Mouse (Mus musculus): ENCODE results near the gene Slc35f6. TPM values are rescaled to one million over a fixed set of nuclear protein-coding genes. Genes with fewer than 3 reads are reported as not detected.

Slc35f6 gene
- polyA plus RNA-seq, 1 experiment: 33.1 TPM

- Histone ChIP-seq H3K4me3 (no peak overlapping the region), H3K4me2 (ENCODE audit: low read depth) (no peak overlapping the region), H3K36me3 (ENCODE audit: control insufficient read depth, insufficient read depth) (no peaks in the 10 kb centered on the region), H3K27me3 (ENCODE audit: control insufficient read depth, insufficient read depth, insufficient read length) (peaks cover 49% of the 10 kb centered on the region), H3ac (ENCODE audit: control insufficient read depth, insufficient read length) (no peak overlapping the region), H3K79me2 (ENCODE audit: control insufficient read depth, insufficient read depth) (no peaks in the 10 kb centered on the region)
- TF ChIP-seq E2F4 (IDR thresholded peaks at IDR 0.05; ENCODE audit: insufficient read depth) (no peak), SRF (IDR thresholded peaks at IDR 0.05; ENCODE audit: control insufficient read depth, insufficient read length, low read depth) (no peak), TCF3 (IDR thresholded peaks at IDR 0.05; ENCODE audit: insufficient read length, low read depth) (no peak), POLR2A (IDR thresholded peaks at IDR 0.05; ENCODE audit: insufficient read length, low read depth) (no peak), CEBPB (IDR thresholded peaks at IDR 0.05; ENCODE audit: insufficient read depth, poor library complexity, severe bottlenecking) (no peak), MYOG (IDR thresholded peaks at IDR 0.05; ENCODE audit: control insufficient read depth in 1 of 3, insufficient read depth in 1 of 3, insufficient read length in 2 of 3, low read depth in 2 of 3) (no peak), MYOD1 (IDR thresholded peaks at IDR 0.05; ENCODE audit: control insufficient read depth in 1 of 3, insufficient read length in 2 of 3, low read depth in 2 of 3) (no peak)
Measured at GRCm38 (mm10) chr5:30621844-30622176, 25.9 kb upstream of the Slc35f6 start.

GRCm38 (mm10) chr5:30622177-30622840, 25.4 kb upstream of the Slc35f6 start:
- no peaks in the 10 kb centered on the region for H3K36me3 ChIP-seq (ENCODE audit: control insufficient read depth, insufficient read depth)
- H3K4me2 ChIP-seq (ENCODE audit: low read depth): no peak overlapping the region
- H3K4me3 ChIP-seq: no peak overlapping the region
- peaks cover 51% of the 10 kb centered on the region for H3K27me3 ChIP-seq (ENCODE audit: control insufficient read depth, insufficient read depth, insufficient read length)
- no peak overlapping the region for H3ac ChIP-seq (ENCODE audit: control insufficient read depth, insufficient read length)
- no peaks in the 10 kb centered on the region for H3K79me2 ChIP-seq (ENCODE audit: control insufficient read depth, insufficient read depth)
- TF ChIP-seq POLR2A (IDR thresholded peaks at IDR 0.05; ENCODE audit: insufficient read length, low read depth) (no peak), USF1 (IDR thresholded peaks at IDR 0.05; ENCODE audit: low read depth) (no peak), MYOG (IDR thresholded peaks at IDR 0.05; ENCODE audit: control insufficient read depth in 1 of 3, insufficient read depth in 1 of 3, insufficient read length in 2 of 3, low read depth in 2 of 3) (no peak), TCF12 (IDR thresholded peaks at IDR 0.05; ENCODE audit: insufficient read depth, poor library complexity, severe bottlenecking) (no peak), POLR2AphosphoS2 (IDR thresholded peaks at IDR 0.05; ENCODE audit: insufficient read length, low read depth) (no peak), MAX (IDR thresholded peaks at IDR 0.05; ENCODE audit: low read depth) (no peak), CEBPB (IDR thresholded peaks at IDR 0.05; ENCODE audit: insufficient read depth, poor library complexity, severe bottlenecking) (no peak), REST (IDR thresholded peaks at IDR 0.05; ENCODE audit: insufficient read depth, insufficient read length) (no peak), E2F4 (IDR thresholded peaks at IDR 0.05; ENCODE audit: insufficient read depth) (no peak), SRF (IDR thresholded peaks at IDR 0.05; ENCODE audit: control insufficient read depth, insufficient read length, low read depth) (no peak), MYOD1 (IDR thresholded peaks at IDR 0.05; ENCODE audit: control insufficient read depth in 1 of 3, insufficient read length in 2 of 3, low read depth in 2 of 3) (no peak), TCF3 (IDR thresholded peaks at IDR 0.05; ENCODE audit: insufficient read length, low read depth) (no peak)

- H3K79me2 ChIP-seq (ENCODE audit: control insufficient read depth, insufficient read depth): no peaks in the 10 kb centered on the region
- no peak overlapping the region for H3ac ChIP-seq (ENCODE audit: control insufficient read depth, insufficient read length)
- no peaks in the 10 kb centered on the region for H3K36me3 ChIP-seq (ENCODE audit: control insufficient read depth, insufficient read depth)
- no peak overlapping the region for H3K4me2 ChIP-seq (ENCODE audit: low read depth)
- H3K27me3 ChIP-seq (ENCODE audit: control insufficient read depth, insufficient read depth, insufficient read length): peaks cover 50% of the 10 kb centered on the region
- H3K4me3 ChIP-seq: no peak overlapping the region
- TF ChIP-seq POLR2AphosphoS2 (IDR thresholded peaks at IDR 0.05; ENCODE audit: insufficient read length, low read depth): no peak
- TF ChIP-seq POLR2A (IDR thresholded peaks at IDR 0.05; ENCODE audit: insufficient read length, low read depth): no peak
- no peak for TF ChIP-seq MYOD1 (IDR thresholded peaks at IDR 0.05; ENCODE audit: control insufficient read depth in 1 of 3, insufficient read length in 2 of 3, low read depth in 2 of 3)
- no peak for TF ChIP-seq SRF (IDR thresholded peaks at IDR 0.05; ENCODE audit: control insufficient read depth, insufficient read length, low read depth)
- TF ChIP-seq USF1 (IDR thresholded peaks at IDR 0.05; ENCODE audit: low read depth): no peak
- TF ChIP-seq REST (IDR thresholded peaks at IDR 0.05; ENCODE audit: insufficient read depth, insufficient read length): no peak
- TF ChIP-seq TCF12 (IDR thresholded peaks at IDR 0.05; ENCODE audit: insufficient read depth, poor library complexity, severe bottlenecking): no peak
Measured at GRCm38 (mm10) chr5:30622841-30623185, 24.9 kb upstream of the Slc35f6 start.

- TF ChIP-seq SRF (IDR thresholded peaks at IDR 0.05; ENCODE audit: control insufficient read depth, insufficient read length, low read depth) (no peak), MYOG (IDR thresholded peaks at IDR 0.05; ENCODE audit: control insufficient read depth in 1 of 3, insufficient read depth in 1 of 3, insufficient read length in 2 of 3, low read depth in 2 of 3) (no peak), USF1 (IDR thresholded peaks at IDR 0.05; ENCODE audit: low read depth) (no peak), POLR2AphosphoS2 (IDR thresholded peaks at IDR 0.05; ENCODE audit: insufficient read length, low read depth) (no peak), TCF12 (IDR thresholded peaks at IDR 0.05; ENCODE audit: insufficient read depth, poor library complexity, severe bottlenecking) (no peak), E2F4 (IDR thresholded peaks at IDR 0.05; ENCODE audit: insufficient read depth) (no peak), MYOD1 (IDR thresholded peaks at IDR 0.05; ENCODE audit: control insufficient read depth in 1 of 3, insufficient read length in 2 of 3, low read depth in 2 of 3) (no peak), MAX (IDR thresholded peaks at IDR 0.05; ENCODE audit: low read depth) (no peak), CEBPB (IDR thresholded peaks at IDR 0.05; ENCODE audit: insufficient read depth, poor library complexity, severe bottlenecking) (no peak), POLR2A (IDR thresholded peaks at IDR 0.05; ENCODE audit: insufficient read length, low read depth) (no peak), REST (IDR thresholded peaks at IDR 0.05; ENCODE audit: insufficient read depth, insufficient read length) (no peak), TCF3 (IDR thresholded peaks at IDR 0.05; ENCODE audit: insufficient read length, low read depth) (no peak)
- no peak overlapping the region for H3K4me2 ChIP-seq (ENCODE audit: low read depth)
- H3K27me3 ChIP-seq (ENCODE audit: control insufficient read depth, insufficient read depth, insufficient read length): peaks cover 50% of the 10 kb centered on the region
- H3K36me3 ChIP-seq (ENCODE audit: control insufficient read depth, insufficient read depth): no peaks in the 10 kb centered on the region
- no peak overlapping the region for H3ac ChIP-seq (ENCODE audit: control insufficient read depth, insufficient read length)
- H3K79me2 ChIP-seq (ENCODE audit: control insufficient read depth, insufficient read depth): no peaks in the 10 kb centered on the region
- no peak overlapping the region for H3K4me3 ChIP-seq
Measured at GRCm38 (mm10) chr5:30623380-30623779, 24.4 kb upstream of the Slc35f6 start.

GRCm38 (mm10) chr5:30624311-30624710, 23.4 kb upstream of the Slc35f6 start:
- H3K4me2 ChIP-seq (ENCODE audit: low read depth): no peak overlapping the region
- no peak overlapping the region for H3K4me3 ChIP-seq
- H3K27me3 ChIP-seq (ENCODE audit: control insufficient read depth, insufficient read depth, insufficient read length): peaks cover 51% of the 10 kb centered on the region
- H3ac ChIP-seq (ENCODE audit: control insufficient read depth, insufficient read length): no peak overlapping the region
- H3K36me3 ChIP-seq (ENCODE audit: control insufficient read depth, insufficient read depth): no peaks in the 10 kb centered on the region
- TF ChIP-seq SRF (IDR thresholded peaks at IDR 0.05; ENCODE audit: control insufficient read depth, insufficient read length, low read depth) (no peak), MYOG (IDR thresholded peaks at IDR 0.05; ENCODE audit: control insufficient read depth in 1 of 3, insufficient read depth in 1 of 3, insufficient read length in 2 of 3, low read depth in 2 of 3) (no peak), MYOD1 (IDR thresholded peaks at IDR 0.05; ENCODE audit: control insufficient read depth in 1 of 3, insufficient read length in 2 of 3, low read depth in 2 of 3) (no peak), USF1 (IDR thresholded peaks at IDR 0.05; ENCODE audit: low read depth) (no peak)
- H3K79me2 ChIP-seq (ENCODE audit: control insufficient read depth, insufficient read depth): no peaks in the 10 kb centered on the region
